Mouse (Mus musculus): Measurements from ENCODE around the gene Olfr482. TPM values are rescaled to one million over a fixed set of nuclear protein-coding genes. Genes with fewer than 3 reads are reported as not detected.

The Olfr482 gene
- polyA plus RNA-seq (2015; fragmentation: Nextera tagmentation; extraction: Ambion mirVana): 0.07 TPM in 1 of 2 replicates, not detected in the other

- Histone ChIP-seq H3K4me2 (no peak within 1 kb of the TSS), H3K4me1 (replicated peaks) (no peaks in the 10 kb centered on the region), H3K4me3 (no peak within 1 kb of the TSS), H3K27me3 (no peaks in the 10 kb centered on the region), H3K9me3 (no peaks in the 10 kb centered on the region), H3K36me3 (no peaks in the 10 kb centered on the region), H3K27ac (replicated peaks) (no peak within 1 kb of the TSS), H3K9ac (no peak within 1 kb of the TSS)
- 73% methylated on average over 1 of the region's 1 CpGs for whole genome bisulfite sequencing
- no peak for ATAC-seq (ENCODE audit: low FRiP score, low read depth)
Observed at GRCm38 (mm10) chr7:108097486-108097885, at the start of gene Olfr482. Gene Olfr482, minus strand, starts transcription at chr7:108097586.

- ATAC-seq (ENCODE audit: low FRiP score, low read depth): no peak
- H3K27me3 ChIP-seq: no peaks in the 10 kb centered on the region
- H3K36me3 ChIP-seq: no peaks in the 10 kb centered on the region
- no peak within 1 kb of the TSS for H3K4me2 ChIP-seq
- H3K4me3 ChIP-seq: no peak within 1 kb of the TSS
- H3K27ac ChIP-seq (replicated peaks): no peak within 1 kb of the TSS
- no peaks in the 10 kb centered on the region for H3K9me3 ChIP-seq
- H3K9ac ChIP-seq: no peak within 1 kb of the TSS
- no peaks in the 10 kb centered on the region for H3K4me1 ChIP-seq (replicated peaks)
Observed at GRCm38 (mm10) chr7:108127349-108127748, 30.0 kb upstream of the Olfr482 start, which contains the start of gene Olfr484. Gene Olfr484, minus strand, starts transcription at chr7:108127449.

DNA sequence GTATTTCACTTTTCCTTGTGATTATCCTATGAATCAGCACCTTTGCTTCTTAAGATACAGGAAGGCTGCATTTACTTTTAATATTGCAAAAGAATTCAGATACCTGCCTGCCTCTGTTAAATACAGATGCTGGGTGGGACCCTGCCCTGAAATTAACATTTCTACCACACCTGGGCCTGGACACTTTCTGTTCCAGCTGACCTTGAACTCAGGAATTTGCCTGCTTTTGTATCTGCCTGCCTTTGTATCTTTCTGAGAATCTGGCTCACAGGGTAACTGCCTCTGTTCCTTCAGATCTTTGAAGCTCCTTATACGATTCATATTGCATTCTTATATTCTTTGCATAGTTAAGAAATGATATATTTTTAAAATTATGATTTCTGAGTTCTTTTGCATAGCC lies 24.0 kb upstream of the Olfr482 start:
- H3K36me3 ChIP-seq: no peaks in the 10 kb centered on the region
- no peaks in the 10 kb centered on the region for H3K9me3 ChIP-seq
- H3K4me2 ChIP-seq: no peak overlapping the region
- H3K9ac ChIP-seq: no peak overlapping the region
- no peaks in the 10 kb centered on the region for H3K4me1 ChIP-seq (replicated peaks)
- no peaks in the 10 kb centered on the region for H3K27me3 ChIP-seq
- H3K27ac ChIP-seq (replicated peaks): no peak overlapping the region
- no peak overlapping the region for H3K4me3 ChIP-seq
- 64% methylated on average over 1 of the region's 1 CpGs for WGBS
- ATAC-seq (ENCODE audit: low FRiP score, low read depth): no peak

DNA sequence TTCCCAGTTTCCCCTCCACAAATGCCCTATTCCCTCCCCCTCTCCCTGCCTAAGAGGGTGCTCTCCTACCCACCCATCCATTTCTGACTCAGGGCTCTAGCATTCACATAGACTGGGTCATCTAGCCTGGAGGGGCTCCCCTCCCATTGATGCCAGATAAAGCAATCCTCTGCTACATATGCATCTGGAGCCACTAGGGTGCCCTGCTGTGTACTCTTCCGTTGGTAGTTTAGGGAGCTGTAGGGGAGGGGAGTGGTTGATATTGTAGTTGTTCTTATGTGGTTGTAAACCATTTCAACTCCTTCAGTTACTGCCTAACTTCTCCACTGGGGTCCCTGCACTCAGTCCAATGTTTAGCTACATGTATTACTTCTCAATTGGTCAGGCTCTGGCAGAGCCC lies 23.3 kb upstream of the Olfr482 start:
- Histone ChIP-seq H3K27me3 (no peaks in the 10 kb centered on the region), H3K36me3 (no peaks in the 10 kb centered on the region), H3K27ac (replicated peaks) (no peak overlapping the region), H3K4me2 (no peak overlapping the region), H3K9ac (no peak overlapping the region), H3K4me3 (no peak overlapping the region), H3K9me3 (no peaks in the 10 kb centered on the region), H3K4me1 (replicated peaks) (no peaks in the 10 kb centered on the region)
- 18% methylated on average over 1 of the region's 1 CpGs for WGBS
- ATAC-seq (ENCODE audit: low FRiP score, low read depth): no peak

GRCm38 (mm10) chr7:108100549-108100948 lies 3.2 kb upstream of the Olfr482 start, which contains the start of gene Olfr483:
Gene Olfr483, plus strand, starts transcription at chr7:108100849.
- Histone ChIP-seq H3K4me2 (no peak within 1 kb of the TSS), H3K9ac (no peak within 1 kb of the TSS), H3K36me3 (no peaks in the 10 kb centered on the region), H3K9me3 (no peaks in the 10 kb centered on the region), H3K4me3 (no peak within 1 kb of the TSS), H3K4me1 (replicated peaks) (no peaks in the 10 kb centered on the region), H3K27ac (replicated peaks) (no peak within 1 kb of the TSS), H3K27me3 (no peaks in the 10 kb centered on the region)
- 95% methylated on average over 1 of the region's 1 CpGs for WGBS
- no peak for ATAC-seq (ENCODE audit: low FRiP score, low read depth)

GRCm38 (mm10) chr7:108079555-108079954 lies 17.8 kb downstream of the Olfr482 start, which contains the start of gene Olfr481:
Gene Olfr481, plus strand, starts transcription at chr7:108079855.
- ATAC-seq (ENCODE audit: low FRiP score, low read depth): no peak
- H3K9ac ChIP-seq: no peak within 1 kb of the TSS
- H3K4me2 ChIP-seq: no peak within 1 kb of the TSS
- no peak within 1 kb of the TSS for H3K4me3 ChIP-seq
- H3K9me3 ChIP-seq: no peaks in the 10 kb centered on the region
- H3K36me3 ChIP-seq: no peaks in the 10 kb centered on the region
- no peak within 1 kb of the TSS for H3K27ac ChIP-seq (replicated peaks)
- H3K4me1 ChIP-seq (replicated peaks): no peaks in the 10 kb centered on the region
- no peaks in the 10 kb centered on the region for H3K27me3 ChIP-seq

GRCm38 (mm10) chr7:108067246-108067645 lies 30.1 kb downstream of the Olfr482 start, which contains the start of gene Olfr480:
Gene Olfr480, minus strand, starts transcription at chr7:108067346.
- Histone ChIP-seq H3K27ac (replicated peaks) (no peak within 1 kb of the TSS), H3K4me2 (no peak within 1 kb of the TSS), H3K4me3 (no peak within 1 kb of the TSS), H3K9ac (no peak within 1 kb of the TSS), H3K36me3 (no peaks in the 10 kb centered on the region), H3K9me3 (no peaks in the 10 kb centered on the region), H3K4me1 (replicated peaks) (no peaks in the 10 kb centered on the region), H3K27me3 (no peaks in the 10 kb centered on the region)
- 90% methylated on average over 1 of the region's 1 CpGs for WGBS
- no peak for ATAC-seq (ENCODE audit: low FRiP score, low read depth)

- H3K9me3 ChIP-seq: no peaks in the 10 kb centered on the region
- no peak within 1 kb of the TSS for H3K9ac ChIP-seq
- no peaks in the 10 kb centered on the region for H3K36me3 ChIP-seq
- no peak within 1 kb of the TSS for H3K4me2 ChIP-seq
- no peak for ATAC-seq (ENCODE audit: low FRiP score, low read depth)
- 94% methylated on average over 2 of the region's 2 CpGs for WGBS
- no peaks in the 10 kb centered on the region for H3K4me1 ChIP-seq (replicated peaks)
- no peaks in the 10 kb centered on the region for H3K27me3 ChIP-seq
- H3K4me3 ChIP-seq: no peak within 1 kb of the TSS
- no peak within 1 kb of the TSS for H3K27ac ChIP-seq (replicated peaks)
Observed at GRCm38 (mm10) chr7:108050393-108050792, 47.0 kb downstream of the Olfr482 start, which contains the start of gene Olfr479. Gene Olfr479, plus strand, starts transcription at chr7:108050693.

Other genes with a start within 250 kb of the Olfr482 start
- 0.03 TPM in 1 of 2 replicates, not detected in the other for gene Olfr472, start 199.7 kb downstream of the Olfr482 start, polyA plus RNA-seq (2015; fragmentation: Nextera tagmentation; extraction: Ambion mirVana)
- gene Olfr473, start 167.1 kb downstream of the Olfr482 start, polyA plus RNA-seq (2015; fragmentation: Nextera tagmentation; extraction: Ambion mirVana): not detected in 2 replicates
- gene Olfr474, start 142.9 kb downstream of the Olfr482 start, polyA plus RNA-seq (2015; fragmentation: Nextera tagmentation; extraction: Ambion mirVana): not detected in 2 replicates
- gene Olfr476, start 132.8 kb downstream of the Olfr482 start, polyA plus RNA-seq (2015; fragmentation: Nextera tagmentation; extraction: Ambion mirVana): not detected in 2 replicates
- gene Olfr477, start 110.9 kb downstream of the Olfr482 start, polyA plus RNA-seq (2015; fragmentation: Nextera tagmentation; extraction: Ambion mirVana): not detected in 2 replicates
- gene Olfr478, start 63.6 kb downstream of the Olfr482 start, polyA plus RNA-seq (2015; fragmentation: Nextera tagmentation; extraction: Ambion mirVana): not detected in 2 replicates
- not detected in 2 replicates for gene Olfr479, start 46.9 kb downstream of the Olfr482 start, polyA plus RNA-seq (2015; fragmentation: Nextera tagmentation; extraction: Ambion mirVana)
- not detected in 2 replicates for gene Olfr480, start 30.2 kb downstream of the Olfr482 start, polyA plus RNA-seq (2015; fragmentation: Nextera tagmentation; extraction: Ambion mirVana)
- gene Olfr481, start 17.7 kb downstream of the Olfr482 start, polyA plus RNA-seq (2015; fragmentation: Nextera tagmentation; extraction: Ambion mirVana): not detected in 2 replicates
- gene Olfr483, start 3.3 kb upstream of the Olfr482 start, polyA plus RNA-seq (2015; fragmentation: Nextera tagmentation; extraction: Ambion mirVana): not detected in 2 replicates
- not detected in 2 replicates for gene Olfr484, start 29.9 kb upstream of the Olfr482 start, polyA plus RNA-seq (2015; fragmentation: Nextera tagmentation; extraction: Ambion mirVana)
- not detected in 2 replicates for gene Olfr485, start 62.3 kb upstream of the Olfr482 start, polyA plus RNA-seq (2015; fragmentation: Nextera tagmentation; extraction: Ambion mirVana)
- not detected in 2 replicates for gene Olfr486, start 75.2 kb upstream of the Olfr482 start, polyA plus RNA-seq (2015; fragmentation: Nextera tagmentation; extraction: Ambion mirVana)
- gene Olfr487, start 117.0 kb upstream of the Olfr482 start, polyA plus RNA-seq (2015; fragmentation: Nextera tagmentation; extraction: Ambion mirVana): not detected in 2 replicates
- gene Olfr488, start 160.8 kb upstream of the Olfr482 start, polyA plus RNA-seq (2015; fragmentation: Nextera tagmentation; extraction: Ambion mirVana): not detected in 2 replicates
- not detected in 2 replicates for gene Olfr490, start 191.3 kb upstream of the Olfr482 start, polyA plus RNA-seq (2015; fragmentation: Nextera tagmentation; extraction: Ambion mirVana)
- not detected in 2 replicates for gene Olfr491, start 215.9 kb upstream of the Olfr482 start, polyA plus RNA-seq (2015; fragmentation: Nextera tagmentation; extraction: Ambion mirVana)
- gene Olfr492, start 226.1 kb upstream of the Olfr482 start, polyA plus RNA-seq (2015; fragmentation: Nextera tagmentation; extraction: Ambion mirVana): not detected in 2 replicates
- gene Olfr493, start 249.4 kb upstream of the Olfr482 start, polyA plus RNA-seq (2015; fragmentation: Nextera tagmentation; extraction: Ambion mirVana): not detected in 2 replicates

Data from hindbrain, embryonic 15.5 days (tissue).